Mouse (Mus musculus) limb, embryonic 13.5 days (tissue): Measurements from ENCODE around the gene Ppfia1. TPM values are rescaled to one million over a fixed set of nuclear protein-coding genes. Genes with fewer than 3 reads are reported as not detected.
A peak's percentile ranks its signal among the peaks of the same experiment; 100 is the strongest.

Source experiments
- ATAC-seq: fragments of 200-750 bp; cut with Nextera tagmentation; 2 replicates; pipeline ENCODE4 v1.8.0; 2017; ENCODE audit warnings: low read depth, moderate number of reproducible peaks, moderate TSS enrichment; ENCODE audit not compliant: low FRiP score
- H3K27ac ChIP-seq: fragments of 300-500 bp; sonication (generic); 2 replicates; pipeline ENCODE4 v1.5.1; 2015; ENCODE audit warnings: inconsistent platforms, mild to moderate bottlenecking, moderate library complexity
- H3K27me3 ChIP-seq: fragments of 300-500 bp; sonication (generic); 2 replicates; pipeline ENCODE4 v1.6.1; 2015; ENCODE audit warnings: mild to moderate bottlenecking, inconsistent platforms
- H3K36me3 ChIP-seq: fragments of 300-500 bp; sonication (generic); 2 replicates; pipeline ENCODE4 v1.6.1; 2015; ENCODE audit warnings: inconsistent platforms, mild to moderate bottlenecking, moderate library complexity
- H3K4me1 ChIP-seq: fragments of 300-500 bp; sonication (generic); 2 replicates; pipeline ENCODE4 v1.6.1; 2015; ENCODE audit warnings: inconsistent platforms
- H3K4me2 ChIP-seq: fragments of 300-500 bp; sonication (generic); replicated peaks from 2 replicates; pipeline ENCODE4 v1.6.1; 2015; ENCODE audit warnings: inconsistent platforms, mild to moderate bottlenecking, moderate library complexity
- H3K4me3 ChIP-seq: fragments of 300-500 bp; sonication (generic); 2 replicates; pipeline ENCODE4 v1.5.1; 2015; ENCODE audit warnings: moderate library complexity, mild to moderate bottlenecking, inconsistent platforms
- H3K9ac ChIP-seq: fragments of 300-500 bp; sonication (generic); 2 replicates; pipeline ENCODE4 v1.6.1; 2015; ENCODE audit warnings: mild to moderate bottlenecking, inconsistent platforms
- H3K9me3 ChIP-seq: fragments of 300-500 bp; sonication (generic); 2 replicates; pipeline ENCODE4 v1.6.1; 2016; ENCODE audit warnings: inconsistent platforms
- WGBS: fragments of 180-500 bp; shearing (Covaris S2); methylation state at CpG from one replicate; pipeline ENCODE4 v1.1.7; 2015; 5-methylcytosine and 5-hydroxymethylcytosine counted together
- polyA plus RNA-seq: library from polyadenylated mRNA; unstranded; fragments of >200 nt; fragmentation: Nextera tagmentation; extraction: Ambion mirVana; gene quantifications from 2 replicates; pipeline ENCODE4 v1.2.1, GENCODE M21; 2015

Ppfia1 gene
- polyA plus RNA-seq, 1 experiment from 2014 or later, result 43.2 TPM

DNA sequence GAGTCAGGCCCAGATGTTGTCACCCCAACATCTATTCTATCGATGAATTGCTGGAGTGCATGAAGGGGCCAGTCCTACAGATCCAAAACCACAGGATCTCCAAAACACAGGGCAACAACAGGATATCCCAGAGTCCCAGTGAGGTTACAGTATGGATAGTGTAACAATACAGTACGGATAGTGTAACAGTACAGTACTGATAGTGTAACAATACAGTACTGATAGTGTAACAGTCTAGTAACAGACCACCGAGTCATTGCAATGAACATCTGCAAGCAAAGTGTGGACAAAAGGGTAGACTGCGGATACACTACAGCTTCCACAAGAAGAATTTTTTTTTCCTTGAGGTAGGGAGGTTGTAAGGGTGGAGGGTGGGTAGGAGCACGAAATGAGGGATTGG, 12.2 kb downstream of the Ppfia1 start:
- Histone ChIP-seq H3K9me3 (no peaks in the 10 kb centered on the region), H3K36me3 (peaks cover 24% of the 10 kb centered on the region), H3K27ac (no peak overlapping the region), H3K4me2 (no peak overlapping the region), H3K9ac (no peak overlapping the region), H3K27me3 (no peaks in the 10 kb centered on the region), H3K4me1 (no peaks in the 10 kb centered on the region), H3K4me3 (no peak overlapping the region)
- 91% methylated on average over 5 of the region's 5 CpGs for WGBS
- no peak for ATAC-seq

DNA sequence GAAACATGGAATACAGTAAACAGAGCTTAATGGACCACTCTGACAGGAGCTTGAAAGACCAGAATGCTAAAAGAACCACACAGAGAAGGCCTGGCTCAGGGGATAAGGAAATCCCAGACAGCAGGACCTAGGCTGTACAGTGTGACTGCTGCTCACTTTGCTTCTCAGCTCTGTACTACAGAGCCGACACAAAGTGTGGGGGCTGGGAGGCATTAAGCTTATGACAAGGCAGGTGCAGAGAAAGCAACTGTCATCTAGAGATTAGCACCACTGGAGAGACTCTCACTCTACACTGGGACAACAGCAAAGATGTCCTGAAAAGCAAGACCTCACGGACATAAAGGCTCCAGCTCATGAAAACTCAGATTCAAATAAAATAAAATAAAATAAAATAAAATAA, 14.4 kb downstream of the Ppfia1 start:
- Histone ChIP-seq H3K9ac (no peak overlapping the region), H3K9me3 (no peaks in the 10 kb centered on the region), H3K4me1 (peaks cover 7% of the 10 kb centered on the region; the same call in 1 of the 2 replicates), H3K27ac (no peak overlapping the region), H3K4me3 (no peak overlapping the region), H3K27me3 (no peaks in the 10 kb centered on the region), H3K4me2 (no peak overlapping the region), H3K36me3 (peaks cover 13% of the 10 kb centered on the region)
- peak; percentile 40; the same call in 1 of the 2 replicates for ATAC-seq
- WGBS, result 78% methylated on average over 2 of the region's 2 CpGs

DNA sequence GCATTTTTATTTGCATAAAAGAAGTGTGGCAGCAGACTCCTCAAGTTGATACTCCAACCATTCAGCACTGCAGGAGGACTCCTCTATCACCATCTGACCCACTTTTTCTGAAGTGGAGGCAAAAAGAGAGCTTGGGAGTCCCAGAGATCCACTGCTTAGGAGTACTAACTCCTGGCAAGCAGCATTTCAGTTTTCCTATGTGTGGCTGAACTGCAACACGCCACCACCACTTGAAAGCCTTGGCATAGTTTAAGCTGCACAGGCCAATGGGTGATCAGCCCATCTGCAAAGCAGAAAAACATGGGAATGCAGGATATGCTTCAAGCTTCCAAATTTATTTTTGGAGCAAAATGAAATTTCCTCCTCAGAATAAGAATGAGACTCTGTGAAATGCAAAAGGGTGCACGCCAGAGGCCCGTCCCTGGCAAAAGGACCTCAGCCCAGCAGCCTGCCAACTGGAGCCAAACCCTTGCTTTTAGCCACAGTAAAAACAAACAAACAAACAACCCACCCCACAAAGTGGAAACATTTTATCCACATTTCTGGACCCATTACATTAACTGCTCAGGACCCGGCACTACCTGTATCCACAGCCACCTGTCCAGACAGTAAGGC, 15.4 kb downstream of the Ppfia1 start:
- H3K4me1 ChIP-seq, result peaks cover 7% of the 10 kb centered on the region; the same call in 1 of the 2 replicates
- H3K9ac ChIP-seq, result no peak overlapping the region
- no peaks in the 10 kb centered on the region for H3K9me3 ChIP-seq
- H3K4me2 ChIP-seq, result no peak overlapping the region
- peaks cover 9% of the 10 kb centered on the region for H3K36me3 ChIP-seq
- ATAC-seq, result no peak
- 92% methylated on average over 4 of the region's 4 CpGs for WGBS
- H3K4me3 ChIP-seq, result no peak overlapping the region
- H3K27ac ChIP-seq, result no peak overlapping the region
- H3K27me3 ChIP-seq, result no peaks in the 10 kb centered on the region

DNA sequence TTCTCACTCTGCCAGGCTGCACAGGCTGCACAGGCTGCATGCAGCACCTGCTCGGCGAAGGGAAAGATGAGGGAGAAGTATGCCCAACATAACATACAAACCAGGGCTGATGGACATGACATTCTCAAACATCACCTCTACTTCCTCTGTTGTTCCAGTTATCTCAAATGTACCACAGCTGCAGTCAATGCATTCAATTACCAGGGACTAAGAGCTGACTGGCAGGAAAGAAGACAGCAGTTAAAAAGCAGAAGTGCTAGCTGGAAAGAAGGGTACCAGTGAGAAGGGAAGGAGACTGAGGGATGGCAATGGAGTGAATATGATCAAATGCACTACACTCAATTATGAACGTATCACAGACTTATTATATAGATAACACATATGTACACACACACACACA, 17.2 kb downstream of the Ppfia1 start:
- 93% methylated on average over 3 of the region's 3 CpGs for WGBS
- Histone ChIP-seq H3K9me3 (no peaks in the 10 kb centered on the region), H3K27me3 (no peaks in the 10 kb centered on the region), H3K9ac (no peak overlapping the region), H3K4me3 (no peak overlapping the region), H3K4me1 (peaks cover 18% of the 10 kb centered on the region), H3K4me2 (no peak overlapping the region), H3K27ac (no peak overlapping the region), H3K36me3 (peaks cover 9% of the 10 kb centered on the region)
- no peak for ATAC-seq

DNA sequence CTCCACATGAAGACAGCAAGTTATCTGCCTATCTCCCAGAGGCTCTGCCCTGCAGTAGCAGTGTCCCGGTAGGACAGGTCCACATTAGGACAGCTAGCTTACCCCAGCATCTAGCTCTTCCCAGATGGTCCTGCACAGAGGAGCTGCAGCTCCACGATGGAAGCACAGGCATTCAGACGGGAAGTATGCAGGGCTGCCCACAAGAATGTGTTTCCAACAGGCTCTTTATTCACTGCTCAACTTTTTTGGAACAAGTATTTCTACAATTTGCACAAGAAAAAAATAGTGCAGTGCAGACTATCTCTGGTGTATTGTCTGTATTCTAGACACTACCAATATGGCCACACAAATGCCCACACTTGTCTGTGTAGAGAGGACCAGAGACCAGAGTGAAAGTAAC, 18.8 kb downstream of the Ppfia1 start:
- peaks cover 4% of the 10 kb centered on the region for H3K36me3 ChIP-seq
- H3K9me3 ChIP-seq, result no peaks in the 10 kb centered on the region
- H3K4me1 ChIP-seq, result peaks cover 18% of the 10 kb centered on the region
- H3K4me2 ChIP-seq, result no peak overlapping the region
- H3K27ac ChIP-seq, result no peak overlapping the region
- H3K9ac ChIP-seq, result no peak overlapping the region
- ATAC-seq, result no peak
- no peak overlapping the region for H3K4me3 ChIP-seq
- WGBS, result 73% methylated on average over 3 of the region's 3 CpGs
- H3K27me3 ChIP-seq, result no peaks in the 10 kb centered on the region

DNA sequence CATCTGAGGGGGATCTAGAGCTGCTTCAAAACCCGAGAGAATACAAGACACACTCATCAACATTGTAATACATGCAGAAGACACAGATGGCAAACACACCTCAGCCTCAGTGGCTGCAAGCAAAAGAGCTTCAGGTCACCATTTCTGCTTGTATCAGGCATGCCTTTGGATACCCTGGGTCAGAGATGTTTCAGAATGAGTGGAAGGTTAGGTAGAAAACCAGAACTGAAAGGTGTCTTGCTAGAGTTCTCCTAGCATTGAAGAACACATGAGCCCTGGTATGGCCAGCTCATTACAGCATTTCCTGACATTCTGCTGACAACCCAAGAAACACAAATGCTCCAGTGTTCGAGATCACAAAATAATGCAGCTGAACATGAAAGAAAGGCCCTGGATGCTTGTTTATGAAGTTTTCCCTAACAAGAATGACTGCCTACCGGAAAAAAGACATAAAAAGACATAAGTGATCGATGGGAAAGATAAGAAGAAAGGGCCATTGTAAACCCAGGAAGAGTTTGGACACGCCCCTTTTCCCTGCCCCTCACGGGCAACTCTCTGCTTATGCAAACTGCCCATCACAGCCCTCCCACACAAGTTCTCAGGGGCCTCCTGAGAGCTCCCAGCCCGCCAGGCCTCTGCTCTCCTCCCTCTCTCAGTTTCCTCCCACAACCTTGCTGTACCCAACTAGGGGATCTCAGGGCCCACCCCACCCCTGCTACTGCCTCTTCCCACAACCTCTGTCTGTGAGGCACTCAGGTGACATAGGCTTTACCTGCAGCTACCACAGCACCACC, 21.7 kb downstream of the Ppfia1 start:
- H3K4me1 ChIP-seq, result peaks cover 23% of the 10 kb centered on the region
- H3K4me3 ChIP-seq, result no peak overlapping the region
- 39% methylated on average over 7 of the region's 7 CpGs for WGBS
- H3K27me3 ChIP-seq, result no peaks in the 10 kb centered on the region
- no peaks in the 10 kb centered on the region for H3K9me3 ChIP-seq
- H3K9ac ChIP-seq, result no peak overlapping the region
- H3K36me3 ChIP-seq, result no peaks in the 10 kb centered on the region; the same call in 1 of the 2 replicates
- H3K27ac ChIP-seq, result no peak overlapping the region
- no peak for ATAC-seq
- no peak overlapping the region for H3K4me2 ChIP-seq

DNA sequence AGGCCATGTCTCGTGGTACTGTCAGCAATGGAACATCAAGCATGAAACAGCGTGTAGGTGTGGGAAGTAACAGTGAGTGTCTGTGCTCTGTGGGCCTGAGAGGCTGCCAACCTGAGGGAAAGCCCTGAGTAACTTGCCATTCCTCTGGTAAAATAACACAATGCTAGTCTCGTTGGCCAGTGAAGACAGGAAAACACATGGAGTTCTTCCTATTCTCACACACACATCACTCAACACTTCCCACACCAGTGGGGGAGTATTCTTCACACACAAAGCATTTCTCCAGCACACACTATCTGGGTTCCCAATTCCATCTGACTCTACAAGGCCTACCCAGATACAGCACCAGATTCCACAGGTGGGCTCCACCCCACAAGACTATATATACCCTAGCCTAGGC, 23.7 kb downstream of the Ppfia1 start:
- no peaks in the 10 kb centered on the region for H3K27me3 ChIP-seq
- WGBS, result 86% methylated on average over 3 of the region's 3 CpGs
- no peaks in the 10 kb centered on the region for H3K9me3 ChIP-seq
- no peak overlapping the region for H3K9ac ChIP-seq
- no peak for ATAC-seq
- H3K4me3 ChIP-seq, result no peak overlapping the region
- H3K4me1 ChIP-seq, result peaks cover 22% of the 10 kb centered on the region
- H3K36me3 ChIP-seq, result no peaks in the 10 kb centered on the region; the same call in 1 of the 2 replicates
- H3K27ac ChIP-seq, result no peak overlapping the region
- no peak overlapping the region for H3K4me2 ChIP-seq

DNA sequence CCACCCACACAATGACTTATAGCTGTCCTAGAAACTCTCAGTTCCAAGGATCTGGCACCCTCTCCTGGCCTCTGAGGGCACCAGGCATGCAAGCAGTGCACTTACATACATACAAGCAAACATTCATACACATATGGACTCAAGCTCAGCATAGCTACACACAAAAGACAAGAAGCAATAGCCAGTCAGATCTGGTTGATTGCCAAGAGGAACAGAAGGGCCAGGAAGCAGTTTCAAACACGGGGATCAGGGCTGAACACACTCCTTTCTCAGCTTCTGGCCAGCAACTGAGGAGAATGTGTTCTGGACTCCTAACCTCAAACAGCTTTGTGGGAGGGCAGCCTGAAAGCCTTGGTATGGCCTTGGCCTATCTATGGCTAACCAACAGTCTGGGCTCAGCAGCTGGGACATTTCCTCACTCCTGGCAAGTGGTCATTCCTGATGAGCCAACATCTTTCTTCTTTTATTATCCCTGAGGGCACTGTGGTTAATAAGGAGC, 25.8 kb downstream of the Ppfia1 start:
- Histone ChIP-seq H3K27ac (no peak overlapping the region), H3K4me2 (no peak overlapping the region), H3K9me3 (no peaks in the 10 kb centered on the region), H3K9ac (no peak overlapping the region), H3K27me3 (no peaks in the 10 kb centered on the region), H3K4me1 (peaks cover 22% of the 10 kb centered on the region), H3K36me3 (no peaks in the 10 kb centered on the region), H3K4me3 (no peak overlapping the region)
- WGBS, result 57% methylated on average over 1 of the region's 1 CpGs
- no peak for ATAC-seq

DNA sequence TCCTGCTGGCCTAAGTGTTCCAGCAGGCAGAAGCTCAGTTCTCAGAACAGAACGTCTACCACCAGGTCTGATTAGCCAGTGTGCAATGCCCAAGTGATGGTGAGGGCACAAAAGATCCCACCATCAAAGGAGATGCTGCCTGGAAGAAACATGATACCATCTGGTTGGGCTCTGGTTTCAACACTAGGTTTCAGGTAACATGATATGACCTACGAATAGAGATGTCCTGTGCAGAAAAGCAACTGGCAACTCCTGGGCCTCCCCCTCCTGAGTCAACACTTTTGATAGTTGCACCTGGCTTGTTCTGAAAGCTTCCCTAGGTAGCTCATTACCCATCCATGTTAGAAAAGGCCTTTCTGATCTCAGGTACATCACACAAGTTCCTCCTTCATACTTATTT, 26.9 kb downstream of the Ppfia1 start:
- ATAC-seq, result no peak
- H3K4me2 ChIP-seq, result no peak overlapping the region
- no peaks in the 10 kb centered on the region for H3K9me3 ChIP-seq
- 11% methylated on average over 2 of the region's 2 CpGs for WGBS
- no peak overlapping the region for H3K9ac ChIP-seq
- H3K36me3 ChIP-seq, result no peaks in the 10 kb centered on the region
- no peak overlapping the region for H3K4me3 ChIP-seq
- H3K4me1 ChIP-seq, result peaks cover 11% of the 10 kb centered on the region
- no peak overlapping the region for H3K27ac ChIP-seq
- H3K27me3 ChIP-seq, result no peaks in the 10 kb centered on the region

DNA sequence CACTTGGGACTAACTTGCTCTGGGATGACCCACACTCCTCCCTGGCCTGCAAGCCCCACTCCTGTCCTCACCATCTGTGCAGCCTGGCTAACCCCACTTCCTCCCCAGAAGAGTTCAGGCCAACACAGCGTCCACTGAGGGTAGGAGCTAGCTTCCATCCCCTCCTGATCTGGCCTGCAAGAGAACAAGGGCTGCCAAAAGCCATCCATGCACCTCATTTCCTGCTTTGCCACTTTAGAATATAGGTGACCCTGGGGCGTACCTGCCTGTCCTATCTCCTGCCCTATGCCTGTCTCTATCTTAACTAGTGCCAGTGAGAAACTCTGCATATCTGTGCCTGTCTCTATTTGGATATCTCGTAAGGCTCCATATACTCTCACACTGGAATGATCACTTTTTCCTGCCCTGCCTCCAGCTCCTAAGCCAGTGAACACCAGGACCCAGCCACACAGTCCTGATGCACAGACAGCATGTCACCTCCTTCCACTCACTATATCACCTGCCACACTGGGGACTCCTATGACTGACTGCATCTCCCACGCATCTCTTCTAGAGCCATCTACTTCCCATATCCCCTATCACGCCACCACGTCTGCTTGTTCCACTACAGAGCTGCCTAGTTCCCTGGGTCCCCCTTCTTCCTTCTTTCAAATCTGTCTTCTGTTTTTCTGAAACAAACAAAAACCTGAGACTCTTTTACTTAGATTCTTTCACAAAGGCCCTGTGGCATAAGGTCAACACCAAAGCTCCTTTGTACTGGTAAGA, 28.9 kb downstream of the Ppfia1 start:
- no peak for ATAC-seq
- H3K27me3 ChIP-seq, result no peaks in the 10 kb centered on the region
- H3K4me1 ChIP-seq, result peaks cover 11% of the 10 kb centered on the region
- no peak overlapping the region for H3K4me3 ChIP-seq
- H3K27ac ChIP-seq, result no peak overlapping the region
- peaks cover 17% of the 10 kb centered on the region for H3K36me3 ChIP-seq
- H3K4me2 ChIP-seq, result no peak overlapping the region
- H3K9me3 ChIP-seq, result no peaks in the 10 kb centered on the region
- no peak overlapping the region for H3K9ac ChIP-seq
- WGBS, result 91% methylated on average over 6 of the region's 6 CpGs

DNA sequence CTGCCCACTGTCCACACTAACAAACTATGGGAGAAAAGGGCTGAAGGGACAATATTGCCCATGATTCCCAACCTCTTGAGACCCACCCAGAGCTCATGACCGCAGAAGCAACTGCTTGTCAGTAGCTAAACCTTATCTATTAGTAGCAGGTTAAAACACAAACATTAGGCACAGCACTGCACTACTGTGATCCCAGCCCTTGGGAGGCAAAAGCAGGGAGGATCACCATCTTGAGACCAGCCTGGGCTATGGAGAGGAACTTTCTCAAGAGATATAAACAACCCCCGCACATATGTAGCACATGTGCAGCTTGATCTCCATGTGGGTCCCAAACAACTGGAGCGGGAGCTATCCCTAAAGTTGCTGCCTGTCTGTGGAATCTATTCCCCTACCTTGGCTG, 30.1 kb downstream of the Ppfia1 start:
- no peak for ATAC-seq
- H3K27ac ChIP-seq, result no peak overlapping the region

DNA sequence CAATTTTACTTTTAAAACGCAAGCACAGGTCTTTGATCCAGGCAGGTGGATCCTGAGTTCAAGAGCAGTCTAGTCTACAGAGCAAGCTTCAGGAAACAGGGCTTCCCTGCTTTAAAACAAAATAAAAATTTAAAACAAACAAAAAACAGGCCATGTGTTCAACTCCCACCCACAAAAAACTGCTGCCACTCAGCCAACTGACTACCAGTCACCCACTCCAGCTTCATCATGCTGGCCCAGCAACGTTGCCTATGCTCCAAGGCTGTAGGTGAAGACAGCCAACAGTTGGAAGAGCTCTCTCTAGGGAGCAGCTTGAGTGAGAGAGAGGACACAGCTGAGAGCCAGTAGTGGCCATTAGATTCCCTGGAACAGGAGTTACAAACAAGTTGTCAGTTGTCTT, 31.6 kb downstream of the Ppfia1 start:
- no peak overlapping the region for H3K27ac ChIP-seq
- no peak overlapping the region for H3K4me2 ChIP-seq
- H3K4me1 ChIP-seq, result peaks cover 7% of the 10 kb centered on the region
- no peaks in the 10 kb centered on the region for H3K27me3 ChIP-seq
- H3K36me3 ChIP-seq, result peaks cover 40% of the 10 kb centered on the region
- no peak overlapping the region for H3K4me3 ChIP-seq
- 86% methylated on average over 2 of the region's 2 CpGs for WGBS
- no peaks in the 10 kb centered on the region for H3K9me3 ChIP-seq
- no peak overlapping the region for H3K9ac ChIP-seq
- no peak for ATAC-seq

More for the DNA sequence above, 30.1 kb downstream of the Ppfia1 start:
- Histone ChIP-seq H3K9ac (no peak overlapping the region), H3K4me3 (no peak overlapping the region), H3K9me3 (no peaks in the 10 kb centered on the region), H3K27me3 (no peaks in the 10 kb centered on the region), H3K36me3 (peaks cover 29% of the 10 kb centered on the region), H3K4me2 (no peak overlapping the region), H3K4me1 (peaks cover 11% of the 10 kb centered on the region)
- WGBS, result 77% methylated on average over 3 of the region's 3 CpGs
